Mouse (Mus musculus) embryo, embryonic 11 days (tissue): ENCODE data around the gene A730049H05Rik.

Experiments used
- DNase-seq: peaks from one replicate; pipeline ENCODE4 v3.0.0-alpha.2; 2015

The A730049H05Rik gene

GRCm38 (mm10) chr6:92883131-92883900, 67.0 kb downstream of the A730049H05Rik start:
- DNase-seq, result peak; percentile 19

DNA sequence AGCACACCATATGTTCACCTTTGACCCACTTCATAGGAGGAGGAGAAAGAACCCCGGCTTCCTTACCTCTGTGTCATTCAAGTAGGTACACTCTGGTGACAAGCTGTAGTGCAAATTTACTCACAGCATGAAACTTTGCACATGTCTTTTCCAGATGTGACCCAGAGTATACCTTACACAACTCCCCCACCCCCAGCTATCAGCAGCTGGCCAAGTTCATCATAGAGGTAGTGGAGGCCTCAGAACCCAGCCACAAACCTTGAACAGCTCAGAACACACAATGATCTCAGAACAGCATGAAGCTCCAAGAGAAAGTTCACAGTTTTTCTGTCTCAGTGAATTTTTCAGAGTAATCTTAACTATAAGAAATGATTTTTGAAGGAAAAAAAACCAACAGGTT, 75.3 kb downstream of the A730049H05Rik start:
- DNase-seq, result peak; percentile 42
